Mouse (Mus musculus) ovary, adult 18-20 months (tissue): ENCODE results near the gene Abcb9.

Experiments
- DNase-seq: peaks from one replicate; pipeline ENCODE4 v3.0.0; 2022; ENCODE audit warnings: low spot score, mixed read lengths

Gene Abcb9

DNA sequence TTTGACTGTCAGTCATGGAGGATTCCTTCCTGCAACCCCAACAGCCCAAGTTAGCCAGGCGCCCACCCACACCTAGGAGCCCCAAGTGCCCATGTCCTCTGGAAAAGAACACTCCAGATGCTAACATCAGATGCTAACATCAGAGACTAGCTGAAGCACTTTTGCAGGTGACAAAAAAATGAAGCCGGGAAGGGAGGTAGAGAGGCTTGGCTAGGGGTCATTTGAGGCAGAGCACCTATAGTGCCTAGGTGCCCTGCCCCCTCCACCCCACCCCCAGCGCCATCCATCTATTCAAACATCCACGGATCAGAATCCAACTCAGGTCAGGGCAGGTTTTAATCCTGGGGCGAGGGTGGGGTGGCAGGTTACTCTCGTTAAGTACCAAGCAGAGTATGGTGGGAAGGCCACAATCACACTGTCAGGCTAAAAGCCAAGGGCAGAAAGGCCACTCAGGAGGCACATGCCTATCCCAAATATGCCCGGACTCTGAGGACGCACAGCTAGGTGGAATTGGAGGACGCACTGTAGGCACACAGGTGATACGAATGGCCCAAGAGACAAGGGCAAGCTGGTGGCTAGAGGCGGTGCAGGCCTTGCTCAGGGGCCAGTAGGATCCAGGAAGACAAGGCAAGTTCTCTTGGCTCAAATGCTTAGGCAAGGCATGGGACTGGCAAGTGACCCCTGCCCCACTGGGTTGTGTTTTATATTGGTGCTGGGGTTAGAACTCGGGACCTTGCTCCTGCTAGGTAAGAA is 1.6 kb downstream of the Abcb9 start:
- no peak for DNase-seq

DNA sequence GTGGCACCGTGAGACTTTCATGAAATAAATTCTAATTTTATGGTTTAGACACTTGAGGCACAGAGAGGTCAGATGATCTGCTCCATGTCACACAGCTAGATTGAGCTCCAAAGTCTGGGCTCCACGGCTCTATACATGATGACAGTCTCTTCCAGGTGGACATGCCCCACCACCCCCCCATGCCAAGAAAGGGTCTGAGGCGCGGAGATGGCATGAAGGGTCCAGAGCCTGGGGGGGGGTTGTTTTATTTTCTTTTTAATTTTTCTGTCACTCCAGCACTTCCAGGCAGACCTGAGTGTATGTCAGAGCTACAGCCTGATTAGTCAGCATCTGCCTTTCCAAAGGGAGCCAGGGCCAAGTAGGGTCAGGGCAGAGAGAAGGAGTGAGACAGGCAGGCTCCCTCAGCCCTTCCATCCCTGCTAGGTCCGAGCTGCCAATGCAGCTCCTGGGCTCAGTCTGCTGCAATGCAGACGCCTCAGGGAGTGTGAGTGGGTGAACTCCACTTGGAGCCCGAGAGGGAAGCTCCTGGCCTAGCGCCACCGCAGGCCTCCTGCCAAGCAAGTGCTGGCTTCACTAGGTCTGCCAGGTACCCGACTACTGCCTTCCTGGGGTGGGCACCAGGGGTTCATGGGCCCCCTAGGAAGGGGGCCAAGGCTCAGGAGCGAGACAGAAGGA is 2.3 kb downstream of the Abcb9 start:
- no peak for DNase-seq

DNA sequence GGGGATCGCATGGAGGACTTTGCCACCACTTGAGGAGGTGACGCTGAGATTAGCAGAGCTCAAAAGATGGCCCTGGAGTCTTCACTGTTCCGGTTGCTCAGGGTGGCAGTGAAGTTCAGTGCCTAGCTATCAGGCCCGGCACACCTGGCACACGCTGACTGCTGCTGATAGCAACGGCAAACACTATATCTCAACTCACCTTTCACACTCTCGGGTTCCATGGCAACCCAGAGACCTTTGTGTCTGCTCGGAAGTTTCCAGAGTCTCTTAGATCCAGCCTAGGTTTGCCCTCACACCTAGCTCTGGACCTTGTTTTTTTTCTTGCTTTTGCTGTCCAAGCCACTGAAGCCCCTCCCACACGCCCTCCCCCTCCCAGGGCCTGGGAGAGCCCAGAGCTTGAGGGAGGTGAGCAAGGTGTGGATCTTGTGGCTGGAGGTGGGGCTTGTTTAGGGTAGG is 3.6 kb downstream of the Abcb9 start:
- no peak for DNase-seq

DNA sequence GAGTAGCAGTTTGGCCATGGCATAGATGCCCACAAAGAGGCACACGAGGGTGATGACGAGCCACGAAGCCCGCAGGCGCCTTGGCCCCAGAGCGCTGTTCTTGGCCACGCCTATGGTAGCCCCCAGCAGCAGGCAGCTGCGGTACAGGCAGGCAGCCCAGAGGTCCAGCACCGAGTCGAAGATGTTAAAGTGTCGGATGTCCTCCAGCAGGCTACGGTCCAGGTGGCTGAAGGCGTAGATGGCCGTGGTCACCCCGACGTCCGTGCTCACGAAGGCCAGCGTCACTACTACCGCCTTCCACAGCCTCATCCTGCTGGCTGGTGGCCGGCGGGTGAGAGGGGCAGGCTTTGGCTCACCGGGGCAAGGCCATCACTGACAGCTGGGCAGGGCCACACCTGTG is 5.7 kb downstream of the Abcb9 start:
- DNase-seq, result no peak

DNA sequence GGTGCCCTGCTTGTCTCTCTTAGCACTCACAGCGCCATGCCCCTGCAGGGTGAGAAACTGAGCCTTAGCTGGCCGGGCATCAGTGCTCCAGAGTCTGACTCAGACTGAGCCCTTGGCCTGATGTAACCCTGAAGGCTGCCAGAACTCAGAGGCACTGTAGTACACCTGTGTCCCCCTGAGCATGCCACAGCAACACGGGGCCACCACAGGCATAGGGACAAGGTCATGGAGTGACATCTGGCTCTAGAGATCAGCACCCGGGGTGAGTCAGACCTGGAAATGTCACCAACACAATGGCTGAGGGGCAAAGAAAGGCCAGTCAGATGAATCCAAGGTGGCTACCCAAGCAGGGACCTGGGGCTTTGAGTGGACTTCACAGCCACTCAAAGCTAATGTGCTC is 8.7 kb downstream of the Abcb9 start:
- no peak for DNase-seq

DNA sequence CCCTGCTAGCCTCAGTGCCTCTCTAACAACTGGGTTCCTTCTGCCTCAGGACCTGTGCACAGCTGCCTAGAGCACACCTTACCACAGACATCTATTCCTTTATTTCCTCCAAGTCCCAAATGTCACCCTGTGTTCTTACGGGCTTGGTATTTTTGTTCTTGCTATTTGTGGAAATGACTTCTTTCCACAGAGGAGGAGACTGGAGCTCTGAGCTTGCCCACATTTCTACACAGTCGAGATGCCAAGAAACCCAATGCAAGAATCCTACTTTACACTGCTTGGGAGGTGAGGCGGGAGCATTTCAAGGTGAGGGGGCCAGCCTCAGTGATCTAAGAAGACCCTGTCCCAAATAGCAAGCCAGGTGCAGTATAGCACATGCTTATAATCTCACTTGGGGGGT is 10.1 kb downstream of the Abcb9 start:
- no peak for DNase-seq

DNA sequence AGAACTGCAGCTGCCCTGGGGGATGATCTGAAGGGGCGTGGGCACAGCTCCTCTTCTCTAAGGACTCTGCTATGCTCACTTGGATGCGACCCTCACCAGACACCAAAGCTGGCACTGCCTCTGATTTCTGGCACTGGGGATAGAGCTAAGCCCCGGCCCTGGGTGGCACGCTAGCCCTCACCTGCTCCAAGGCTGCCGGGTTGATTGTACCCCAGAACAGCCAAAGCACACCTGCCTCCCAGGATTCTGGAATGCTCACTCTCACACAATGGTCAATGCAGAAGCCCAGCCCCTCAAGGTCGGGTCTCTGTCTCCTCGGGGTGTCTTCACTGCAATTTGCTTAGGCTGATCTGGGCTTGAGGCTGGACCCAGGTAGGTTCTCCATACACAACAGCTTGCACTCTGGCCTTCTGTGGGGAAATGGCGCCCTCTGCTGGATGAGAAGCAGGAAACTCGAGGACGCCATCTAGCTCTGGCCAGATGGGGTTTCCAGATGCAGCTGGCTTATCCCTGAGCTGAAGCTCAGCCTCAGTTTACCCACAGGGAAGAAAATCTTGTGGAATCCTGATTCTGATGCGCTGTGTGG is 10.9 kb downstream of the Abcb9 start:
- peak; percentile 61 for DNase-seq

DNA sequence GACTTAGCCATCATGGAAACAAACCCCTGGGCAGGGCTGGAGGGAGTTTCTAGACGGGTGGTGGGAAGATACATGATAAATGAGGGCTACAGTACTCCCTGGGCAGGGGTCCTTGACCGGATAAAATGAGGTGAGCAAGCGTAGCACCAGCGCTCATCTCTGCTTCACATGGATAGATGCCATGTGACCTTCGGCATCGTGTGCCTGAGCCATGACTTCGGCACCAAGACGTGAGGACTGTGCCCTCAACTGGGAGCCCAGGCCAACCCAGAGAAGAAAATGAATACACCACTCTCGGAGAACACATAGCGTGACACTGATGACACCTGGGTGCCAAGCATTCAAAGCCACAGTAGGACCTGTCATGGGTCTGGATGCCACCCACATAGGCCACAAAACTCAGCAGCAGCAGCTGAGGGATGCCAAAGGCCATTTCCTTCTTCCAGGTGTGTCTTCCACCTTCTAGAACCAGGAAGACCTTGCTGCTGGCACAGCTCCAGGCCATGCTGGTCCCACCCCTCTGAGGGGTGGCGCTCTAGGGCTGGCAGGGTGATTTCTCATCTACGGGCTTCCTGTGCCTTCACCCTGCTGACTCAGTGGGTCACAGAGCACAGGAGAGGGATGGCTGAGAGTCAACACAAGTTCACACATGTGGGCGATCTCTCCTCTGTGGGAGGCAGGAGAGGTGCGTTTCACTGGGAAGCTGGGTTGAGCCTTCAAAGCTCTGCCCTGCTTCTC is 11.6 kb downstream of the Abcb9 start:
- DNase-seq, result no peak

GRCm38 (mm10) chr5:124082941-124083688 is 12.5 kb downstream of the Abcb9 start:
- DNase-seq, result no peak

- no peak for DNase-seq
Measured at GRCm38 (mm10) chr5:124082447-124082846, 13.2 kb downstream of the Abcb9 start.

- DNase-seq, result no peak
Measured at GRCm38 (mm10) chr5:124079880-124080279, 15.7 kb downstream of the Abcb9 start.

- DNase-seq, result no peak
Measured at GRCm38 (mm10) chr5:124078794-124079416, 16.7 kb downstream of the Abcb9 start.

GRCm38 (mm10) chr5:124077856-124078460 is 17.6 kb downstream of the Abcb9 start:
- DNase-seq, result no peak

DNA sequence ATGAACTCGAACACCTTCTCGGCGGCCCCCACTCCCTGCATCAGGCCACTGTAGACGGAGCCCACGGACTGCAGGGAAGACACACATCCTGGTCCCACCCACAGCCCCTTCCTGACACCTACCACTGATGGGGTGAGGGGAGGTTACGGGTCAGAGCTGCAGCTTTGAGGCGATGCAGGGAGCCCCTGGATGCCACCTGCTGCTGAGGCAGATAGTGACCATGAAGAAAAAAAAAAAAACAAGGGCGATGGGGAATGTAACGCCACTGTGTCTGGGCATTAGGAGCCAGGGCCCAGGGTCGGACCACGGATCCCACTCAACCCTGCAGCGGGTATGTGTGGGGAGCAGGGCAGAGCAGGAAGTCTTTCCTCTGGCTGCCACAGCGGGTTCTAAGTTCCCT is 18.4 kb downstream of the Abcb9 start:
- DNase-seq, result no peak

DNA sequence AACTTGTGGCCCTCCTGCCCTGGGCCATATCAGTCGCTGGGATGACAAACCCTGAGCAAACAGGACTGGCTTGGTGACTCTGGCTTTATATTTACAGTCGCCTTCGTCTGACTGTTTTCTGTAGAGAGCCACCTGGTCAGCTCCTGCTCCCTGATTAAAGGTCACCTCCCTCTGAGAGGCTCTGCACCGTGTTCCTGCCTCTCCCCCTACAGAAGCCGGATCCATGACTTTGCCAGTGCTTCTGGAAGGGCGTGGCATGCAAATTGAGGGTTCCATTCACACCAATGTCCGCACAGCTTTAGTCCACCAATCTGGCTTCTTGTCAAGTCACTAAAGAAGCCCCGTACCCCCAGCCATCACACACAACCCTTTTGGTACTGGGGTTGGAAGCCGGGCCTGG is 19.0 kb downstream of the Abcb9 start:
- DNase-seq, result no peak

DNA sequence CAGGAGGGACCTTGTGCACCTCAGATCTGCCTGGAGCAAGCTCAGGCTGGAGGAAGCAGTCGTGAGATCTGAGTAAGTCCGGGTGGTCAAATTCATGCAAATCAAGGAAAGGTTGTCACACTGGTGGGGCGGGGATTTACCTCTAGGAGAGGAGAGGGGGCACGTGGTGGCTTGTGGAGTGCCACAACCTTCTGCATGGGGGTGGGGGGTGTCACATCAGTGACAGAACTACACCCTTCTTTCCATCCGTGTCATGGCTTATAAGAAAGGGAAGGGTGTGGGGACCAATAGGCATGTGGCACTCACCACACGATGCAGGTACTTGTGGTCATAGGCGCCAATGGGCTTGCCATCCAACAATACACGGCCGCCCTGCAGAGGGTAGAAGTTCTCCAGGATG is 19.9 kb downstream of the Abcb9 start:
- no peak for DNase-seq

- DNase-seq, result no peak
Measured at GRCm38 (mm10) chr5:124074845-124075307, 20.7 kb downstream of the Abcb9 start.

- DNase-seq, result no peak
Measured at GRCm38 (mm10) chr5:124073682-124074081, 21.9 kb downstream of the Abcb9 start.

GRCm38 (mm10) chr5:124069657-124070056 is 25.9 kb downstream of the Abcb9 start:
- no peak for DNase-seq

DNA sequence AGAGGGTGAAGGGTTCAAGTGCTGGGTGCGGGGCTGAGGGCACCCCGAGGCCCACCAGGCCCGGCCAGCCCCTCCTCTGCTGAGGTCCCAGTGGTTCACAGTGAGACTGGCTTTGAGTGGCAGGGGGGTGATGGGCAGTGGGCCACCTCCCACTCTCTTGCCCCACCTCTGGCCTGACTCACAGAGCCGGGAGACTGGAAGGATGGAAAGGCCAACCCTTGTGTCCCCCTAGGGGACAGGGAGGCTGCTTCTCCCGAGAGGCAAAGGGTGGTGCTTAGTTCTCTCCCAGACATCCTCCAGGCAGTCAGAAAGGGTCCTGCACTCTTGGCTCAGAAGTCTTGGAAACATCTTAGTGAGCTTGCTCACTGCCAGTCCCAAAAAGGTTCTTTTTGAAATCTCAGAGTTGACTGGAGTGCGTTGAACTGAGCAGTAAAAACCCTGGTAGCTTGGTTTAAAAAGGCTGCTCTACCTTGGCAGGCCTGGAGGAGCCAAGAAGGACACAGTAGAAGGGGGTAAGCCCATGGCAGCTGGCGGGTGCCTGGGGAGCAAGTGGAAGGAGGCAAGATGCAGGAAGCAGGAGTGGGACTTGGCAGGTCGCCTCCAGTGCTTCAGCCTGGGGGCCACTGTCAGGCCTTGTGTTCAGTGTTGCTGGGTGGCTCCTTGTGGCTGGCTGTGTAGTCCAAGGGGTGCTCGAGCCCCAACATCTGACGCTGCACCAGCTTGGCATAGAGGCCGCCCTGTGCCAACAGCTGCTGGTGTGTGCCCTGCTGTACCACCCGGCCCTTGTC is 33.4 kb downstream of the Abcb9 start:
- DNase-seq, result no peak
